Mouse (Mus musculus) lung, postnatal 4 days (tissue): ENCODE results near the gene Litaf.

Source experiments
- DNase-seq, 2 experiments: peaks; one replicate each; pipeline ENCODE4 v3.0.0; 2021

Litaf gene

GRCm38 (mm10) chr16:10952881-10953280 lies 113.1 kb downstream of the Litaf start:
- no peak for DNase-seq

- no peak for DNase-seq
Measured at GRCm38 (mm10) chr16:10952071-10952470, 113.9 kb downstream of the Litaf start.

GRCm38 (mm10) chr16:10951581-10951980 lies 114.4 kb downstream of the Litaf start:
- DNase-seq, result peak; percentile 51 to 62

- DNase-seq, result peak; percentile 55 to 61
Measured at GRCm38 (mm10) chr16:10950539-10950938, 115.4 kb downstream of the Litaf start.

GRCm38 (mm10) chr16:10947724-10948123 lies 118.2 kb downstream of the Litaf start:
- DNase-seq, result no peak

- DNase-seq, result no peak
Measured at GRCm38 (mm10) chr16:10945381-10946127, 120.4 kb downstream of the Litaf start.

- DNase-seq, result no peak
Measured at GRCm38 (mm10) chr16:10944545-10944944, 121.4 kb downstream of the Litaf start.

GRCm38 (mm10) chr16:10943257-10943656 lies 122.7 kb downstream of the Litaf start:
- peak in 1 of 2 experiments; percentile 24 for DNase-seq

- DNase-seq, result no peak
Measured at GRCm38 (mm10) chr16:10940661-10941060, 125.3 kb downstream of the Litaf start.

- DNase-seq, result no peak
Measured at GRCm38 (mm10) chr16:10939932-10940331, 126.0 kb downstream of the Litaf start.

GRCm38 (mm10) chr16:10937497-10937896 lies 128.5 kb downstream of the Litaf start:
- no peak for DNase-seq

GRCm38 (mm10) chr16:10936700-10937319 lies 129.1 kb downstream of the Litaf start:
- DNase-seq, result no peak

GRCm38 (mm10) chr16:10934047-10934446 lies 131.9 kb downstream of the Litaf start:
- no peak for DNase-seq

GRCm38 (mm10) chr16:10933372-10933771 lies 132.6 kb downstream of the Litaf start:
- no peak for DNase-seq

- peak in 1 of 2 experiments; percentile 36 for DNase-seq
Measured at GRCm38 (mm10) chr16:10927026-10927425, 138.9 kb downstream of the Litaf start.

- DNase-seq, result peak in 1 of 2 experiments; percentile 50
Measured at GRCm38 (mm10) chr16:10925591-10926180, 140.3 kb downstream of the Litaf start.

- no peak for DNase-seq
Measured at GRCm38 (mm10) chr16:10923561-10923960, 142.4 kb downstream of the Litaf start.

- DNase-seq, result peak in 1 of 2 experiments; percentile 46
Measured at GRCm38 (mm10) chr16:10919856-10920255, 146.1 kb downstream of the Litaf start.

- no peak for DNase-seq
Measured at GRCm38 (mm10) chr16:10916271-10916670, 149.7 kb downstream of the Litaf start.

- DNase-seq, result no peak
Measured at GRCm38 (mm10) chr16:10915066-10915465, 150.9 kb downstream of the Litaf start.

GRCm38 (mm10) chr16:10911061-10911460 lies 154.9 kb downstream of the Litaf start:
- no peak for DNase-seq

- DNase-seq, result no peak
Measured at GRCm38 (mm10) chr16:10910541-10910940, 155.4 kb downstream of the Litaf start.
